Mouse (Mus musculus) frontal cortex, postnatal 14 days (tissue): Measurements from ENCODE around the gene Car8.

Source experiments
- DNase-seq, 2 experiments: peaks; one replicate each; pipeline ENCODE4 v3.0.0; 2022; ENCODE audit warnings: low spot score in 2 of 2

Gene Car8

DNA sequence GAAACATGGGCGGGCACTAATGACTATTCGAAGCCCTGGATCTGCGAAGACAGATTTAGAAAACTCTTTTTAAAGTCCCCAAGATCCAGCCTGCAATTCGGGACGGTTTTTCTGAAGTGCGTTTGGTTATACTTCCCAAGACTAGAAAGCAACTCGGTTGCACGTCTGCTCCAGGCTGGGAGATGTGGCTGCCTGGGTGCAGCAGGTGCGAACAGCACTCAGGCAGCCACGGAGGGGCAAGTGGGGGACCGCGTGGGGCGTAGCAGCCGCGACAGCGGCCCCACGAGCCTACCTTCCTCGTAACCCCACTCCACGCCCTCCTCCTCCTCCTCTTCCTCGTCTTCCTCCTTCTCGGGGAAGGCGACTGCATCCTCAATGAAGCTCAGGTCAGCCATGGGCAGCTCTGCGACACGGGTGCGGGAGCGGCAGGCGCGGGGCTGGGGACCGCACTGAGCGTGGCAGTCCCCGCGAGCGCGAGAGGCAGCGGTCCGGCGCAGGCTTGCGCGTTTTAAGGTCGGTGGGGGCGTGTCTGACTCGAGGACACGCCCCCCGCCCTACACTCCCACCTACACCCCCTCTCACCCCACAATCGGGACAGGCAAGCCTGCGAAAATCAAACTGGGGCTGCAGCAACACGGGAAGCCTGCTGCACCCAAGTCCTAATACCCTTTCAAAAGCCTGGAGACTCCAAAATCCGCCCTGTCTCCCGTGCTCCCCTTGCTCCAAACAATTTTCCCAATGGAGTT, at the start of gene Car8:
Car8 (minus strand) TSS at position 482 of the 746 bp plus-strand sequence.
- DNase-seq: peak in 1 of 2 experiments; percentile 28

DNA sequence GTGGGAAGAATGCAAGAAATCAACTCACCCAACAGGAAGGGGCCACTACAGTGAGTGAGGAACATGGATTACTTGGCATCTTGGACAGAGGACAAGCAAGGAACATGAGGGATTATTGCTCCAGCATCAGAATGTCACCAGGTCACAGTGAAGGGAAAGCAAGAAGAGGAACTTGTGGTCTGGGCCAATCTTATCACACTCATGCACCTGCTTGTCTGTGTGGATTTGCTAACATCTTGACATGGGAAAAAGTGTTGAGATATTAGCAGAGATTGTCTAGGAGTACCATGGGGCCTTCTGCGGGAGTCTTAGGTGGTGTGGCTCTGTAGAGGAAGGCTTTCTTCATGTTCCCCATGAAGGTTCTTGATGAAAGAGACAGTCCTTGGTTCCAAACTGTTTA, 46.1 kb upstream of the Car8 start:
- DNase-seq: no peak

- DNase-seq: no peak
Observed at GRCm38 (mm10) chr4:8278159-8278558, 39.3 kb upstream of the Car8 start.

GRCm38 (mm10) chr4:8249805-8250204, 11.0 kb upstream of the Car8 start:
- no peak for DNase-seq

GRCm38 (mm10) chr4:8245495-8246063, 6.7 kb upstream of the Car8 start:
- DNase-seq: no peak

DNA sequence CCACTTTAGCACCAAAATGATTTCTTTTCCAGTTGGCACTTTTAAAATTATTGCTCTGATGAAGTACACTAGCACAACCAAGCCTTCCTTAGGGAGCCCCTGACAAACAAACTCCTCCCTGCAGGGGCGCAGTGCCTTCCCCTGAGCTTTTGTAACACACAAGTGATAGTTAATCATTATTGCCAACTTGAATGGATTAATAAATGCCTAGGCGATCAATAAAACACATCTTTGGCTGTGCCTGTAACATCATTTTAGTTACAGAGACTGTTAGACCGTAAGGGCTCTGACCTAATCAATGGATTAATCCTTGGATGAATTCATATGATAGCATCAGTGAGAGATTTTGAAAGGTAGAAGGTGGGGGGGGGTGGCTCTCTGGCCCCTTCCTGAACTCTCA, 6.2 kb upstream of the Car8 start:
- DNase-seq: no peak

GRCm38 (mm10) chr4:8239699-8240098, 858 bp upstream of the Car8 start:
- no peak for DNase-seq

DNA sequence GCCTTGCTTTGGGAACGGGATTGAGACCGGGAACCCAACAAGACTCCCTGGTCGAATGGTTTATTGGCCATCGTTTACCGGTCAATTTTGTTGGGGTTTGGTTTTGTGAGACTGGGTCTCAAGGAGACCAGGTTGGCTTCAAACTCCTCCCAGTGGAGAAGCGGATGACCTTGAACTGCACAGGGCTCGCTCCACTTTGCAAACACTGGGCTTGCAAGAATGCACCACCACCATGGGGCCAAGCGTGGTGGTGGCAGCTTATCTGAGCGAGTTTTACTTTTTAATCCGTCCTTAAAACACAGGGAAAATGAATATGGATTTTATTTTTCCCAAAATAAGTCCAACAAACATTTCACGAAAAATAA, 447 bp upstream of the Car8 start:
- no peak for DNase-seq

- no peak for DNase-seq
Observed at GRCm38 (mm10) chr4:8232393-8233111, 6.3 kb downstream of the Car8 start.

DNA sequence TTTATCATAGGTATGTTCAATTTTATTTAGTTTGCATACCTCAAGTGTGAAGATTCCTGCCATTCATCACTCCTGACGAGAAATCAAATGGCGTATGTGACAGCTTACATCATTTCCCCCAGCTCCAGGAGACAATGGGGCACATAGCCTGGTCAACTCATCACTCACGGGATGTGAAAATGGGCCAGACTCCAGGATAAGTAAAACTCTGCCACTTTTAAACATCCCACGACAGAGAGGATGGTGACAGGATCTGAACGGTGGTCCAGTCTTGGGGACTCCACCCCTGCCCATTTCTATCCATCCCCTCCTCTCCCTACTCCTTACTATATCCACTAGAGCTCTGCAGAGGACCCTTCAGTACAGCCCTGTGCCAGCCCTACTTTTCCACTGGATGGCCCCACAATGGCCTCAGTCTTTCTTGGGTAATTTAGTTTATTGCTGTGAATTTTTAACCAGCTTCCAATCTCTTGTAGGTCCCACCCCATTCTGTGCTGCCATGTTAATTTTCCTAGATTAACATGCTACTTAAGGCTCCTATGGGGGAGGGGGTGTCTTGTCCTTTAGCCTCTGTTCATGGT, 7.5 kb downstream of the Car8 start:
- DNase-seq: no peak

DNA sequence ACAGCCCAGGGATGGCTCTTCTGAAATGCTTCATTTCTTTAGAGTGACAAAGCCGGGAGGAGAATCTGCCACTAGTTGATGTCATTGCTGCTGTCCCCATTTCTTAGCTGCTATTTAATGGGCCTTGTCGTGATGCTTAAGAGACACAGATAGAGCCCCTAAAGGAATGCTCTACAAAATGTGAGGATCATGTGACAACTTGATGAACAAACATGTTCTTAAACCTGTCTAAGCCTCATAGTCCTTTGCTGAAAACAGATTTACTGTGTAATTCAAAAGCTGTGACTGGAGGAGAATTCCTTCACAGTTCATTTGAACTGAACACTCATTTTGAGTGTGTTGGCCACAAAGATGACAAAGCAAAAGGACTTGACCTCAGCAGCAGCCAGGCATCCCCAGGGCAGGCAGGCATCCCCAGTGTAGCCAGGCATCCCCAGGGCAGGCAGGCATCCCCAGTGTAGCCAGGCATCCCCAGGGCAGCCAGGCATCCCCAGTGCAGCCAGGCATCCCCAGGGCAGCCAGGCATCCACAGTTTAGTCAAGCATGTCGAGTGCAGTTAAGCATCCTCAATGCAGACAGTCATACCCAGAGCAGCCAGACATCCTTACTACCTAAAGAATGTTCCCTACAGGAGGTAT, 9.1 kb downstream of the Car8 start:
- DNase-seq: no peak

- no peak for DNase-seq
Observed at GRCm38 (mm10) chr4:8218941-8219340, 19.9 kb downstream of the Car8 start.

- DNase-seq: no peak
Observed at GRCm38 (mm10) chr4:8218004-8218403, 20.8 kb downstream of the Car8 start.

DNA sequence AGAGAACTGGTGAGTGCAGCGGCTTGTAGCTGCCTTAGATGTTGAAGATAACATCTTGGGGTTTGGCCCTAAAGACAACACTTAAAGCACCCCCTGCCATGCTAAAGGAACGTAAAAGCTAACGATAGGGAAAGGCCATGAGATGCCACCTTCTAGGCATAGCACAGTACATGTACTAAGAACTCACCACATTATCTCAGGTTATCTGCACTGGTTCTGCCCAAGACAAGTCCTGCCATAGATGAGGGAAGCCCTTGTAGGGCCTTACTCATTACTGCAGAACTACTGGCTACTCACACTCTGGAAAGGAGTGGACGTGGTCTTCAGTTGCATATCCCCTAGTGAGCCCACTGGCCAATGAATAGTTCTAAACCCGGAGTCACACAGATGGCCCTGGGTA, 21.6 kb downstream of the Car8 start:
- no peak for DNase-seq

DNA sequence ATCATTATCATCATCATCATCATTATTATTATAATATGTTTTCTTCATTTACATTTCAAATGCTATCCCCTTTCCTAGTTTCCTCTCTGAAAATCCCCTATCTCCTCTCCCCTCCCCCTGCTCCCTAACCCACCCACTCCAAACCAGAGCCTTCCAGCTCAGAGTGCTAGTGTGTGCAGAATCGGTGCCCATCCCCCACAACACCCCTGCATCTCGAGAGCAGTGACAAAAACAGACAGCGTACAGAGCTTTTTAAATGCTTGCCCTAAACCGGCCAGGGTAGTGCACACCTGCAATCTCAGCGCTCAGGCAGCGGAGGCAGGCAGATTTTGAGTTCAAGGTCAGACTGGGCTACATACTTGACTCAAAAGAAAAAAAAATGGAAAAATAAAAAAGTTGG, 22.3 kb downstream of the Car8 start:
- peak in 1 of 2 experiments; percentile 10 for DNase-seq

DNA sequence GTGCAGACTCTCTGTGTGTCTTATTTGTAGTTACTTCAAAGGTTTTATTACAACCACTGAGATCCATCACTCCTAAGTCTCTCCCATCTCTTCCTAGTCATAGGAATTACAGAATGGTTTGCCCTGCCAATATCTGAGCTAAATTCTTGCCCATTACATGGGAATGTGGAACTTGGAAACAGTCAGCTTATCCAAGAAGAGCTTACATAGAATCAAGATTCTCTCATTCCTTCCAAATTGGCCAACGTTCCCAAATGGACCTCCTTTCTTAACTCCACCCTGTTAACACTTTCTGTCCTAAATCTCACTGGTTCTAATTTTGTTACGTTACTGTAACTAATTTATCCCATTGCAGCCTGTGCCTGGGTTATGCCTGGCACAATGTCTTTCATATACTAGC, 25.2 kb downstream of the Car8 start:
- no peak for DNase-seq

DNA sequence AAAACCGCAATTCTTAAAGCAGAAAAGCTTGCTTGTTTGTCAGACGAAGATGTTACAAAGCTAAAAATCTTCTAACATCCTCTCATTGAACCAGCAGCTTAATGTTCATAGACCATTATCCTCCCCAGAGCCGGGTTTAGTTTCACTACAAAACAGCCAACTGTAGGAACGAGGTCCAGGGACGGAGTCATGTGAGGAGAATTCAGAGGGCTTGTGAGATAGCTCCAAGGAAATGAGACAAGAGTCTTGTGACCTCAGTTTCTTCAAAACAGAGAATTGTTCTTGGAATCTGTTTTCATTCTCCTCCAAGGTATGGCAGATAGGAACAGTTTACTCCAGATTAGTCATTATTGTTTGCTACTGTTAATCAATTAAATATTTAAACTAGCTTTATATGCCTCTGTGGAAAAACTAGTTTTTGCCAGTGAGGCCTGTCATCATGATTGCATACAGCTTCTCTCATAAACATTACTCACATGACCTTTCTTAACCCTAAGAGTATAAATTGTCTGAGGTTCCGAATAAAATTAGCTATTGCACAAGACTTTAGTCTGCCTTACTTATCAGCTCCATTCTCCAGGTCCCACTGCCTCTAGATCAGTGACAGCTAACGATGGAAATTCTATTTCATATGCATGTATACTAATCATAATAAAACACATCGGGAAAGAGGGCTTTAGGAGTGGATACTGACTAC, 25.8 kb downstream of the Car8 start:
- DNase-seq: no peak

DNA sequence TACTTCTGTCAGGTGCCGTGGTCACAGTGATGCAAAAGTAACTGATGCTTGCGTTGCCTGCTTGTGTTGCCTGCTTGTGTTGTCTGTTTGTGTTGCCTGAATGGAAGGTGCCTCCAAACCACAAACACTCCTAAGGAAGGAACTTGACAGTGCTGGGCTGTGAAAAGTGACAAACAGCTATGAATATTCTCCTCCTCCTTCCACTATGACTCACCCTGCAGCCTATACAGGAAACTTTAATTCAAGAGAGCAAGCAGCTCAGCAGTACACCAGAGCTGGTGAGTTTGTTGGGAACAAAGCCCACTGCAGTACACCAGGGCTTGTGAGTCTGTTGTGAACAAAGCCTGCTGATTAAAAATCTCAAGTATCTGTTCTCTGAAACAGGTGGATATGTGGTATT, 28.4 kb downstream of the Car8 start:
- no peak for DNase-seq

DNA sequence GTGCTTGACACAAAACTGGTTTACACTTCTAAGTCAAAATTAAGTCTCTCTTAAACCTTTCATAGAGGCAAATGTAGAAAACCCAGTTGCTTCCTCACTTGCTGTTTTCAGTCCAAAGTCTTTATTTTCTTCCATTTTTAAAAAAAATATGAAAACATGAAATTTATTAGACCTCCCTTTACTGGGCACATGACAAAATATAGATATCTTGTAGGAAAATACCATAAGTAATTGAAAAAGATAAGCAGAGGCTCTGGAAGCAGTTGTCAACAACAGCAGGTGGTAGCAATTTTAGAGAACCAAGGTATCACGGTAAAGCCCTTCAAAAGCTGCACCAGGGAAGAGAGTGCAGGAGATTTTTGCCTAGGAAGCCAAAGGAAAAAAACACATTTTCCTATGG, 30.9 kb downstream of the Car8 start:
- no peak for DNase-seq

DNA sequence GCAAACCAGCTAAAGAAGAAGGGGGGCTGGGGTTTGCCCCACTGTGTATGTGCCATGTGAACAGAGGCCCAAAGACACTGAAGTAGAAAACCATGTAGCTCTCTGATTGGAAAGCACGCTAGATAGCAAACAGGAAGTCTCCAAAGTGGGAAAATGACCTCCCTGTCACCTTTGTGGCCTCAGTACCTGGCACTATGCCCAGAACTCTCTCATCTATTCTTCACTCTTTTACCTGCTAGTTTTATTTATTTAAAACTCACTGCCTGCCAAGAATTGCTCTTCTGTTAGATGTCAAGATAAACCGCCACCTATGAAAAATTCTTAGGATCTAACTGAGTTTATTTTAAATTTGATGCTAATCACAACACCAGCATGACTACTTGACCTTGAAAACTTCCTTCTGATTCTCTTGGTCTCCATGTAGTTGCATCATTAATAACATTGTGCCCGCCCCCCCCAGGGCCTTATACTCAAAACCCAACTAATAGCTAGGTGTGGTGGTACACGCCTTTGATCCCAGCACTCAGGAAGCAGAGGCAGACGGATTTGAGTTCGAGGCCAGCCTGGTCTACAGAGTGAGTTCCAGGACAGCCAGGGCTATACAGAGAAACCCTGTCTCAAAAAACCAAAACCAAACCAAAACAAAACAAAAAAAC, 31.8 kb downstream of the Car8 start:
- DNase-seq: no peak

- DNase-seq: no peak
Observed at GRCm38 (mm10) chr4:8205089-8205649, 33.7 kb downstream of the Car8 start.
